Mouse (Mus musculus) left cerebral cortex, postnatal 25 days (tissue): ENCODE measurements around the gene Ankrd2. TPM values are rescaled to one million over a fixed set of nuclear protein-coding genes. Genes with fewer than 3 reads are reported as not detected.
"Not testable (repeated sequence)": the region's sequence is repeated elsewhere in the genome, so short reads cannot be mapped to it uniquely, and the experiment has no call there.

ENCODE experiments used
- DNase-seq, 2 experiments: peaks; one replicate each; pipeline ENCODE4 v3.0.0; 2022; ENCODE audit warnings: low spot score in 2 of 2, mixed read lengths in 1 of 2
- intact Hi-C: fragments of 180-260 bp; cut with DNase I; formaldehyde crosslinking; loops from one replicate; pipeline ENCODE4 v1.15.1; 2025
- total RNA-seq, 2 experiments: library from RNA; stranded (reverse); gene quantifications; 2 replicates each; pipeline ENCODE4 v1.2.3; 2021

The Ankrd2 gene
- total RNA-seq, 2 experiments from 2014 or later, result 0.30 TPM; not detected in 1

DNA sequence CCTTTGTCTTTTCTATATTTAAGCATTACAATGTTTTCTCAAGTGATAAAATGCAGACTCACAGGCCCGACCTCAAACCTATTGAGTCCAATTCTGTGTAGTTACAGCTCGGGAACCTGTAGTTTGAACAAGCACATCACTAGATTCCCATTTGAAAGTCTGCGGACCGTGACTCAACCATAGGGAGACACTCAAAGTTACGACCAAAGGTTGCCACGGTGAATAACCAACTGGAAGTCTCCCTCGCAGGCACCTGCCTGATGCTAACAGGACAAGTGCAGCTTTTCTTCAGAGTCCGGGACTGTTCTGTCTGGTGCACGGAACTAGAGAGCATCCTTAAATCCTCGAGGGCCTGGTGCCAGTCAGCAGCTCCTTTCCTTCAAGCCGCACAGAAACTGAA is 44.7 kb downstream of the Ankrd2 start:
- DNase-seq, result no peak
- intact Hi-C loops, result no loop called here

DNA sequence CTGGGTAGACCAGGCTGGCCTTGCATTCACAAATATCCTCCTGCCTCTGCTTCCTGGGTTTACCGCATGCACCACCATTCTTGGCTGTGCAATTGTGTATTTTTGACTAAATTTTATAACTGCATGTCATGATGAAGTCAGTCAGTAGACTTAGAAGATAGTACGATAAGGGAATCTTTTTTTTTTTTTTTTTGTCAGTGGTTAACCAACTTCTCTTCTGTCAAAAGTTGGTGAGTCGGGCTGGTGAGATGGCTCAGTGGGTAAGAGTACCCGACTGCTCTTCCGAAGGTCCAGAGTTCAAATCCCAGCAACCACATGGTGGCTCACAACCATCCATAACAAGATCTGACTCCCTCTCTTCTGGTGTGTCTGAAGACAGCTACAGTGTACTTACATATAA is 45.8 kb downstream of the Ankrd2 start:
- intact Hi-C loops, DNase-seq: not testable (repeated sequence)

DNA sequence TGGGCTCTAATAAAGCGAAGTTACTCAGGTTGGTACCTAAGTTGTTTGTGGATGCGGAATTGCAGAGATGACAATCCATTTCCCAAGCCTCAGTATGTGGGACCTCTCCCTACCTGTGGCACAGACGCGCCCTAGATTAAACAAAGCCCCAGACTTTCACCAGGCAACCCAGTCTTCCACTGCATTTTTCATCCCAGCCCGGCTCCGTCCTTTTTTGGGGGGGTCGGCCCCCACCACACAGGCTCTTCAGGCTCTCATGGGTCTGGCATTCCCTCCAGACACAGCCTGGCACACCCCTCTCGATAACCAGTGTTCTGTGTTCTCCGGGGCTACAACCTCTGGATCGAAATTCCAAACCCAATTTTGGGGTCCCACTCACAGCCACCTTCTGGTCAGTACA is 49.9 kb downstream of the Ankrd2 start:
- DNase-seq, result no peak
- intact Hi-C loops, result loop anchor here (5.0 kb wide), 1 partner anchor 103 kb away; the partner anchor contains the start of genes Mms19 and Ubtd1

GRCm38 (mm10) chr19:42086166-42086565 is 50.4 kb downstream of the Ankrd2 start, which contains the start of gene Morn4:
Gene Morn4, minus strand, starts transcription at chr19:42086357.
- DNase-seq, result peak; percentile 93 to 96
- intact Hi-C loops, result loop anchor here (5.0 kb wide), 1 partner anchor 104 kb away; the partner anchor contains the start of genes Mms19 and Ubtd1

DNA sequence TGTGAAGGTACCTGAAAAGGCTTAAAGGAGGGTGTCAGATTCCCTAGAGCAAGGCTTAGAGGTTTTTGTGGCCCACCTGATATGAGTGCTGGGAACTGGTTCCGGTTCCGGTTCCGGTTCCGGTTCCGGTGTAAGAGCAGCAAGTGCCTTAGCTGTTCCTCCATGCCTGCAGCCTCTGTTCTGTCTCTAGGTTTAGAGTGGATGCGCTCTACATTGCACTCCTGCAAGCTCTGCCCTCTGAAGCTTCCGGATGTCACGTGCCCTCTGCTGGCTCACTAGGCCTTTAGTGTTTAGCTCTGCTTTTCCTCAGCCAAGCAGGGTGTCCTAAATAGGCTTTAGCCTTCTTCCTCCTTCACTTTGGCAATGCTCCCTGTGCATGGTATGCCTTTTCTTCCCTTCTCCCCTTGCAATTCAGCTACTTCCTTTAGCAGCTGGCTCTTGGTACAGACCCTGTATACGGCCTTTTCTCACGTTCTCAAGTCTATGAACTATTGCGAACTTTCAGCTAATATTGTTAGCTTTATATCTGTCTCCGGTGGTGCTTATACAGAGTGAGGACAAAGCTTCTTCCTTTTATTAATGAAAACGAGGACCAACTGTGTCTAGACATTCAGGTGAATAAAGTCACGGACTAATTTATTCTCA is 53.4 kb downstream of the Ankrd2 start:
- intact Hi-C loops, result loop anchor here (5.0 kb wide), 1 partner anchor 107 kb away; the partner anchor contains the start of genes Mms19 and Ubtd1
- peak; percentile 51 to 65 for DNase-seq

DNA sequence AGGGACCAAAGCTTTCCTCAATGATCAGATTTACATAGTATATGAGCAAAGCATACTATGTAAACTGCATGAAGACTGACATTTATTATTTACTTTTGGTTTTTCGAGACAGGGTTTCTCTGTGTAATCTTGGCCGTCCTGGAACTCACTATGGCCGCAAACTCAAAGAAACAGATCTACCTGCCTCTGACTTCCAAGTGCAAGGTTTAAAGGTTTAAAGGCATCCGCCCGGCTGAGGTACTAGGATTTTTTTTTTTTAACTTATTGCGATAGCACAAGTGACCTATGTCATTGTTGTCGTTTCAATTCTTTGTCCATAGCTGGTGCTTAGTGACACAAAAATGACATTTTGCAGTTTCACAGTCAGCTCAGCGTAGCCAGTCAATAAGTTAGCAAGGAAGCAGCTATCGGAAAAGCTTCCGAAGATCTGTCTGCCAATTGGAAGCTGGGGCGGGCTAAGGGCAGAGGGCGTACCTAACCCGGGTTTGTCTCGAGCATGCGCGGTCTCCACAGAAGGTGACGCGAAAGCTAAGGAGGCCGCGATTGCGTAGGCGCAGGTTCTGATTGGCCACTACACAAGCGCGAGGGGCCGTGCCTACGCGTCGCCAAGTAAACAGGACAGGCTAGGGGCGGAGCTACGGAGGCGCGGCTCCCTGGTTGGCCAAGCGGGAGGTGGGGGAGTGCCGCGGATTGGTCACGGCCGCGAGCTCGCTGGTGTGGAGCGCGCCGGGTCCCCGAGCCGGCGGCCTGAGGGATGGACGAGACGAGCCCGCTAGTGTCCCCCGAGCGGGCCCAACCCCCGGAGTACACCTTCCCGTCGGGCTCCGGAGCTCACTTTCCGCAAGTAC is 54.2 kb downstream of the Ankrd2 start, which contains the start of gene Pi4k2a:
Pi4k2a (plus strand) TSS at position 723 of the 848 bp plus-strand sequence.
- intact Hi-C loops, result loop anchor here (5.0 kb wide), 4 partner anchors 37 to 108 kb away; partner anchors contain the start of genes Avpi1, Marveld1, Mms19 and Ubtd1
- DNase-seq, result peak; percentile 100

DNA sequence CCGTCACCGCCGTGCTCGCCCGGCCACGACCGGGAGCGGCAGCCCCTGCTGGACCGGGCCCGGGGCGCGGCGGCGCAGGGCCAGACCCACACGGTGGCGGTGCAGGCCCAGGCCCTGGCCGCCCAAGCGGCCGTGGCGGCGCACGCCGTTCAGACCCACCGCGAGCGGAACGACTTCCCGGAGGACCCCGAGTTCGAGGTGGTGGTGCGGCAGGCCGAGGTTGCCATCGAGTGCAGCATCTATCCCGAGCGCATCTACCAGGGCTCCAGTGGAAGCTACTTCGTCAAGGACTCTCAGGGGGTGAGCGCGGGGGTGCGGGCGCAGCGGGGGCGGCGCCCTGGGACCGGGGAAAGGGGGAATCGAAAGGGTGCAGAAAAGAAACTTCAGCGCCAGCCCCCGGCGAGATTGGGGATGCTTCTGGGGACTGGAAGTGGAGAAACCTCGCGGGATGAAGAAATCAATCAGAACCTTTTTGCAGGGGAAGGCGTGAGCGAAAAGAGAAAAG is 54.9 kb downstream of the Ankrd2 start:
- intact Hi-C loops, result loop anchor here (5.0 kb wide), 3 partner anchors 37 to 77 kb away; partner anchors contain the start of genes Avpi1 and Marveld1
- no peak for DNase-seq

Other genes with a start within 250 kb of the Ankrd2 start
- gene Arhgap19, start 234.0 kb upstream of the Ankrd2 start, total RNA-seq, result 1 to 10 TPM; 2.7 to 3.7 TPM
- 10 to 100 TPM; 14.2 to 15.2 TPM for gene Frat1, start 206.0 kb upstream of the Ankrd2 start, total RNA-seq
- gene Frat2, start 187.9 kb upstream of the Ankrd2 start, total RNA-seq, result 1 to 10 TPM; 7.4 to 7.6 TPM
- gene Rrp12, start 139.8 kb upstream of the Ankrd2 start, total RNA-seq, result 10 to 100 TPM; 34.5 to 35.5 TPM
- gene Pgam1, start 124.1 kb upstream of the Ankrd2 start, total RNA-seq, result 100 to 1,000 TPM; 574 to 598 TPM
- 10 to 100 TPM; 28.0 to 28.5 TPM for gene Exosc1, start 102.6 kb upstream of the Ankrd2 start, total RNA-seq
- 10 to 100 TPM; 45.3 to 46.2 TPM for gene Zdhhc16, start 102.5 kb upstream of the Ankrd2 start, total RNA-seq
- gene Mms19, start 54.8 kb upstream of the Ankrd2 start, total RNA-seq, result 10 to 100 TPM; 23.7 to 27.0 TPM
- gene Ubtd1, start 54.2 kb upstream of the Ankrd2 start, total RNA-seq, result 10 to 100 TPM; 10.7 to 13.6 TPM
- gene Hoga1, start 9.6 kb downstream of the Ankrd2 start, total RNA-seq, result 1 to 10 TPM; 3.1 to 5.0 TPM
- gene 4933411K16Rik, start 16.2 kb downstream of the Ankrd2 start, total RNA-seq, result under 1 TPM; 0.53 to 0.55 TPM
- gene Morn4, start 50.4 kb downstream of the Ankrd2 start, total RNA-seq, result 10 to 100 TPM; 67.3 to 70.9 TPM
- 10 to 100 TPM; 61.0 to 63.1 TPM for gene Pi4k2a, start 54.5 kb downstream of the Ankrd2 start, total RNA-seq
- 10 to 100 TPM; 28.2 to 29.1 TPM for gene Avpi1, start 93.1 kb downstream of the Ankrd2 start, total RNA-seq
- 1 to 10 TPM; 9.8 to 9.9 TPM for gene Marveld1, start 111.4 kb downstream of the Ankrd2 start, total RNA-seq
- gene Zfyve27, start 128.0 kb downstream of the Ankrd2 start, total RNA-seq, result 10 to 100 TPM; 84.6 to 95.8 TPM
- 1 to 10 TPM in 1 of 2 experiments, under 1 TPM in 1; 0.62 to 1.3 TPM for gene Sfrp5, start 166.3 kb downstream of the Ankrd2 start, total RNA-seq
- 100 to 1,000 TPM; 130 to 140 TPM for gene Golga7b, start 211.6 kb downstream of the Ankrd2 start, total RNA-seq